Mouse (Mus musculus) large intestine, adult 2 months (tissue): Measurements from ENCODE around the gene Sae1. TPM values are rescaled to one million over a fixed set of nuclear protein-coding genes. Genes with fewer than 3 reads are reported as not detected.

Source experiments
- DNase-seq: peaks from one replicate; pipeline ENCODE4 v3.0.0-alpha.2; 2012; ENCODE audit warnings: low read depth, low spot score
- WGBS: fragments of 180-500 bp; shearing (Covaris S2); methylation state at CpG from one replicate; pipeline ENCODE4 v1.1.7; 2018; 5-methylcytosine and 5-hydroxymethylcytosine counted together
- polyA plus RNA-seq: library from polyadenylated mRNA; depleted of rRNA; stranded (reverse); fragments of >200 nt; gene quantifications from 2 replicates; pipeline ENCODE4 v1.2.3, GENCODE M21; 2012

The Sae1 gene
- polyA plus RNA-seq, 1 experiment = 45.4 TPM

DNA sequence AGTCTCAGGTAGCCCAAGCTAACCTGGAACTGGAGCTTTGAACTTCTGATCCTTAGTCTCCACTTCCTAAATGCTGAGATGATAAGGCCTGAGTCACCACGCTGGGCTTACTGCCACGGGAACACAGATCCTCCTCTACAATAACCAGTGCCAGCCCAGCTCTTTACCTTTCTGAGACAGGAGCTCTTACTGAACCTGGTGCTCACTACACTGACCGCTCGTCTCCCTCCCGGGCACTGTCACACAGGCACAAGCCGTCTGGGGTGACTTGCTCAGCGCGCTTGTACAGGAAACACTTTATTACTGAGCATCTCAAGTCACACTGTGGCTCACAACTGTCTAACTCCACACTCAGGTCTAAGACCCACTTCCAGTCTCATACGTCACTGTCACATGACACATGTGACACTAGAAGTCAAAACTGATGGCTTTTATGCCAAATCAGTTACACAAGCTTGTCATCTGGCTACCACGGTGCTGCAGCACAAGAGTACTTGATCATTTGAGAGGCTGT is 21.4 kb downstream of the Sae1 start:
- WGBS = 39% methylated on average over 10 of the region's 10 CpGs
- no peak for DNase-seq

DNA sequence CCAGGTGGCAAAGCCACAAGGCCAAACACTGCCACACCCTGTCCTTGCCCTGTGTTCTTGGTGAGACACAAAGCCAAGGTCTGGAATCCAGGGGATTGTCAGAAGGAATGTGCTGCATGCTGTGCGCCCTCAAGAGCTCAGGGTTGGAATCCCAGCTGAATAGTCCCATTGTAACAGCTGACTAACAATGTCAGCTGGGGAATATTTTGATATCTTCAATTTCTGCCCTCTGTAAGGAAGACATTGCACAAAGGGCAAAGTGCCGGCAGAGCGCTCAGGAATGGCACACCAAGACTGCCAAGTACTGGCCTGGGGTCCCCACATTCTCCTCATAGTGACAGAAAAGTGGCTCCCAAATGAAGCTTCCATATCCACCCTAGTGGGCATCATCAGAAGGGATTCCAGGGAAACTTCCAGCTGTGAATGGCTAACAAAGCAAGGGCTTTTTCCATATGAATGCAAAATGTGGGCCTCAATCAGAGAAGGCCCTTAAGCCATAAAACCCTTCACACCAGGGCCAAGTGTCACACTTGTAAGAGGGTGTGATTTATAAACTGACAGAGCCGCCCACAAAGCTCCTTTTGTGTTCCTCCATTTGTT is 22.6 kb downstream of the Sae1 start:
- DNase-seq = no peak
- WGBS = 17% methylated on average over 4 of the region's 4 CpGs

DNA sequence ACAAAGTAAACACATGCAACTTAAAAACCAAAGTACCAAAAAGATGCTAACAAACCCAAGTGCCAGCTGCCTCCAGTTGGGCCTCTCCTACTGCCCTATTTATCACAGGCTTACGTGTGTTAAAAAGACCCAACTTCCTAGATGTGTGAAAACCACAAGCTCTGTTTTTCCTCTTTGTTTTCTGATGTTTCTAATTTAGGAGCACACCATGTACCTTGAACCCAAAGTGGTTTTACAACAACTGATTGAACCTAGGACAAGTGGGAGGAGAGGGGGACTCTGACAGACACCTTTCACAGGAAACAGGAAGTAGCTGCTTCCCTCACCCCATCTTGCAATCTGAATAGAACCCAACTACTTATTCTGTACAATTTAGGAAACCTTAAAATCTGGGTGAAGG is 23.3 kb downstream of the Sae1 start:
- DNase-seq = no peak
- WGBS = 22% methylated on average over 1 of the region's 1 CpGs

- no peak for DNase-seq
- 84% methylated on average over 3 of the region's 3 CpGs for WGBS
These were observed 30.0 kb downstream of the Sae1 start for GRCm38 (mm10) chr7:16357602-16358001.

DNA sequence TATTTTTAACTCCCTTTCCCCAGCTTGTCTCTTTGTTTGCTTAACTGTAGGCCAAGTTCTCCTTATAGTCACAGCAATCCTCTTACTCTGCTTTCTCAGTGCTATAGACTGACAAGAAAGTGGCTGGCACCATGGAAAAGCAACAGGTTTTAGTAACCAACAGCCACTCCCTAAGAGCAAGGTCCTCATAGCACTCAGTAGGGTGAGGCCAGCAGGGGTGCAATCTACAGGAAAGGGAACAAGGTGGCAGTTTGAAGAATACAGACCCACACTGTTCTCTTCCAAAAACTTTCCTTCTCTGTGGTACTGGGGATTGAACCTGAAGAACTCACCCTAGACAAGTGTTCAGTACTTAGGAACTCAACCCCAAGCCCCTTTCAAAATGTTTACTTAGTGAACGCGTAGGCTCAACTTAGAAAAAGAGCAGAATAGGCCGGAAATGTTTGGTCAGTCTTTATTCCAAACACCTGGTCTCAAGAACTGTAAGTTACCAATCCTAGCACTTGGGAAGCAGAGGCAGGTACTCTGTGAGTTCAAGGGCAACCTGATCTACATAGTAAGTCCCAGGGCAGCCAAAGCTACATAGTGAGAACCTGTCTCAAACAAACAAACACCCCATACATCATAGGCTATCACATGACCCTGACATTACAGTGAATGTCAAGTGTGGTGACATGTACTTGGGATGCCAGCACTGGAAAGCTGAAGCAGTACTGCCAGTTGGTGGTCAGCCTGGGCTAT is 31.6 kb downstream of the Sae1 start:
- 32% methylated on average over 3 of the region's 3 CpGs for WGBS
- no peak for DNase-seq

GRCm38 (mm10) chr7:16349999-16350398 is 37.6 kb downstream of the Sae1 start:
- WGBS = 61% methylated on average over 5 of the region's 5 CpGs
- no peak for DNase-seq

- WGBS = 86% methylated on average over 4 of the region's 4 CpGs
- no peak for DNase-seq
These were observed 42.3 kb downstream of the Sae1 start for GRCm38 (mm10) chr7:16345297-16345696.

DNA sequence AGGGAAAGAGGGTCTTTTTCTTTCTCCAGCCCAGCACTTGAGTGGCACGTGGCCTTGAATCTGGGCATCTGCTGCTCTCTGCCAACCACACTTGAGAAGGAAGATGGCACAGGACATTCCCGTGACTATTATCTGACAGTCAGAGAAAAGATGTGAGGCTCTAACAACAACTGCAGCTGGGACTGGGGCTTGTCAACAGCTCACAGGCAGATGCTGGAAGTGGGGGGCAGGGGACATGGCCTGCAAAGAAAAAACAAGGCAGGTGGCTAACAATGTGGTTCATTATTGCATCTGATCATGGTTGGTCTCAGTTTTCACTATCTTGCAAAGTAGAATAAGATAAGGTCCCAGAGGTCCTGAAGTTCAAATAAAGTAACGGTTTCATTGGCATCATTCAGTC is 43.0 kb downstream of the Sae1 start:
- 87% methylated on average over 3 of the region's 3 CpGs for whole genome bisulfite sequencing
- no peak for DNase-seq

DNA sequence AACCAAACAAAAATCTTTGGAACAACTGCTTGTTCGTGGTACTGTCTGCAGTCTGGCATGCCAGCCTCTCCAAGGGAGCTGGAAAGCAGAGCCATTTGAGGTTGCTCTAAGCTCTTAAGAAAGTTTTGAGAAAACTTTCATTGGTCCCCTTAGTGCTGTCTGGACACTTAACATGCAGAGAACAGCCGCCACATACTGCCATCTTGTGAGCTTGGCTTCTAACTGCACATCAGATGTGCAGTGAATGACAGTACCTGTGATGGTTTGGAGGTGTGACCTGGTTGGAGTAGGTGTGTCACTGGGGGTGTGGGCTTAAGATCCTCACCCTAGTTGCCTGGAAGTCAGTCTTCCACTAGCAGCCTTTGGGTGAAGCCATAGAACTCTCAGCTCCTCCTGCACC is 49.9 kb downstream of the Sae1 start:
- no peak for DNase-seq
- WGBS = 67% methylated on average over 2 of the region's 2 CpGs

DNA sequence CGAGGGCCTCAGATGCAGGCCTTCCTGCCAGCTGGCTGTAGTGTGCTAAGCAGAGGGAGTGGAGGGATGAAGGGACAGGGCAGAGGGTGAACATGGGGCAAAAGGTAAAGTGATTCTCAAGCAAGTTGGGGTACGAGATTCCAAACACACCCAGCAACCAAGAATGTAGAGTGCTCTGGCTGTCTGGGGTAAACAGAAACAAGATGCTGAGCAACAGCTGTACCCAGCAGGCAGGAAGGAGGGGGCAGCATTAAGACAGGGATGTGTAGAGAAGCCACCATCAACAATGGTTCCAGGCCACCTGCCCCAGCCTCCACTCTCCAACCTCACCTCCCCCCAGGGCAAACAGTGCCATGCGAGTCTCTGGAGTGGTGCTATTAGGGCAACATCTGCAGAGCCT is 58.5 kb downstream of the Sae1 start:
- 70% methylated on average over 3 of the region's 3 CpGs for WGBS
- DNase-seq = no peak

GRCm38 (mm10) chr7:16326607-16326971 is 61.0 kb downstream of the Sae1 start:
- 93% methylated on average over 2 of the region's 2 CpGs for WGBS
- no peak for DNase-seq

GRCm38 (mm10) chr7:16325920-16326606 is 61.5 kb downstream of the Sae1 start:
- no peak for DNase-seq

GRCm38 (mm10) chr7:16324661-16325060 is 62.9 kb downstream of the Sae1 start:
- 80% methylated on average over 7 of the region's 7 CpGs for WGBS
- no peak for DNase-seq

More at GRCm38 (mm10) chr7:16325920-16326606, 61.5 kb downstream of the Sae1 start:
- 14% methylated on average over 8 of the region's 8 CpGs for WGBS

- DNase-seq = no peak
- 79% methylated on average over 6 of the region's 6 CpGs for WGBS
These were observed 67.1 kb downstream of the Sae1 start for GRCm38 (mm10) chr7:16320479-16320878.

DNA sequence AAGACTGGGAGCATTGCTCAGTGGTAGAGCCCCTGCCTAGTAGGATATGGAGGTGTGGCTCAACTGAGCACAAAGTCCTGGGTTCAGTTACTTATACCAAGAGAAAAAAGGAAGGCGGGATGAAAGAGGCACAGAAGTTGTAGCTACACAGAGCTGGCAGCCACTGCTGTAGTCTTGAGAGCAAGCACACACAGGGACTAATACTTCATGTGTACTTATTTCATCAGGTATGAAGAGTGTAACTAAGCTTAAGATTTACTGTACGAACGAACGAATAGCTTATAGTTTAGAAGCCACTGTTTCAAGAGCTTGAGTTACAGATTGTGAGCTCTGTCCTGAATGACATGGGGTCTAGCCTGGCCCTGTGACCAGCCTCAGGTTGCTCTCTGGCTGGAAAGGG is 68.4 kb downstream of the Sae1 start:
- WGBS = 85% methylated on average over 4 of the region's 4 CpGs
- no peak for DNase-seq

DNA sequence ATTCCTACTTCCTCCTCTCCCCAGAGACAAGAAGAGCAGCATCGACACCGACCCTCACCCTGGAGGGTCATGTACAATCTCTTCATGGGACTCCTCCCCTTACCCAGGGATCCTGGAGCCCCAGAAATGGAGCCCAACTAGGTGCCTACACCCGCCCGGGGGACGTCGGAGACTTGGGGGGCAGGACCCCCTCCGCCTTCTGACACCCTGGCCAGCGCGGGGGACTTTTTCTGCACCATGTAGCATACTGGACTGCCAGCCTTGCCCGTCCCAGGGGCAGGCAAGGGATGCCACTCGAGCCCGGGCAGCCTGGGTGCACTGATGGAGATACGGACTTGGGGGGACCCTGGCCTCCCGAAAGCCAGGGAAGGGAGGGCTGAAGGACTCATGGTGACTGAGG is 70.5 kb downstream of the Sae1 start:
- 92% methylated on average over 14 of the region's 14 CpGs for WGBS
- no peak for DNase-seq

- WGBS = 64% methylated on average over 4 of the region's 4 CpGs
- DNase-seq = no peak
These were observed 72.3 kb downstream of the Sae1 start for GRCm38 (mm10) chr7:16315222-16315759.

GRCm38 (mm10) chr7:16314221-16314775 is 73.3 kb downstream of the Sae1 start:
- WGBS = 21% methylated on average over 13 of the region's 13 CpGs
- DNase-seq = no peak

- WGBS = under 1% methylated on average over 66 of the region's 66 CpGs
- no peak for DNase-seq
These were observed 74.0 kb downstream of the Sae1 start for GRCm38 (mm10) chr7:16313481-16314220.
